Mouse (Mus musculus): Measurements from ENCODE around the gene Celf6. TPM values are rescaled to one million over a fixed set of nuclear protein-coding genes. Genes with fewer than 3 reads are reported as not detected.

Gene Celf6
- total RNA-seq, 2 experiments from 2014 or later = 36.2 to 36.4 TPM

DNA sequence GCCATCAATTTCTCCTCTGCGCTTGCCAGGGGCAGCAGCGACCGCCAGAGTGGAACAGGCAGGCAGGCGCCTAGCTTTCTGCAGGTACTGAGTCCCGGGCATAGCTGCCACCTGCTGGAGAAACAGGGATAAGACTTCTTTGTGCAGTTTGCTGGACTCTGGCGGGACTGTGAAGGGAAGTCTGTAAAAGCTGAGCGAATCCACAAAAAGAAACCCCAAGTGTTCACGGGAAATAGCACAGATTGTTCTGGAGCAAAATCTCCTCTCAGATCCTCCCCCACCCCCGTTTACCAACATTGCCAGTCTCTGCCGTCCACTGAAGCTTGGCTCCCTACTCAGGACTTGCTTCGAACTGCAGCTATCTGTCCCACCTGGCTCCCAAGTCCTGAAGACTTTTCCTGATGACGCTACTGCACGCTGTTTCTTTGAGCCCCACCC is 7.2 kb downstream of the Celf6 start:
- DNase-seq (ENCODE audit: low spot score in 2 of 2) = peak; percentile 78 to 86

- peak; percentile 35 to 53 for DNase-seq (ENCODE audit: low spot score in 2 of 2)
Measured at GRCm38 (mm10) chr9:59588252-59588651, 10.5 kb downstream of the Celf6 start.

DNA sequence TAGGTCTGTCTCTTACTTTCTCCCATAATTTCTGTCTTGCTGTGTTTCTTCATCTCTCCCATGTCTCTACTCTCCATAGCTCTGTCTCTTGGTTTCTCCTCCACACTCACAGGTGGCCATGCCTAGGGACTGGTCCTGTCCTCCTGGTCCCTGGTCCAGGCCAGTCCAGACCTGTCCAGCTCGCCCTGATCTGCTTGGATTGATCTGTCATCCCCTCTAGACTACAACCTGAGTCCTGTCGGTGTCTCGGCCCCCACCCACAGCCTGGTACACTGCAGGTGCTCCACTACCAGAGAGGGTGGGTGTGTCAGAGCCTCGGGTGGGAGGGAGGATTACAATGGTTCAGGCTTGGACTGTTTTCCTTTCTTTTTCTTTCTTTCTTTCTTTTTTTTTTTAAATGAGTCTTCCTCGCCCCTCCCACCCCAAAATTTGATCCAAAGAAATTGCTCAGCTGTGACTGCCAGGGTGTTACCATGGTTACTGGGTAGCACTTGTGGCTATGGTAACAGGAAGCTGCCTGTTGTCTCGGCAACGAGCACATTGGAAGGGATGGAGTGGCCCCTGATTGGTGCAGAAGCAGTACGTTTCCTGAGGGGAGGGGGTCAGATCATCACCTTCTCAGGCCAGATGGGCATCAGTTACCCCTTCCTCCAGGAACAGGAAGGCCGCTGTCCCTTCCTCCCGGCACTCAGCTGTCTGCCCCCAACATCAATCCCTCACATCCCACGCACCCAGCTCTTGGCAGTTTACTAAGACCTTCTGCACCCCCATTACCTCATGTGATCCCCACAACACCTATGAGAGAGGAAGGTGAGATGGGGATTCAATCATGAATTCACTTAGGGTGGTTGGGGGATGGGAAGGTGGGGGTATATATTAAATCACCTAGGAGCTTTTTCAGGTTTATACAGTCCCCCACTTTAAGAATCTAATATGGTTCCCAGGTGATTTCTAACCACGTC is 11.3 kb downstream of the Celf6 start:
- DNase-seq (ENCODE audit: low spot score in 2 of 2) = peak; percentile 56 to 66

DNA sequence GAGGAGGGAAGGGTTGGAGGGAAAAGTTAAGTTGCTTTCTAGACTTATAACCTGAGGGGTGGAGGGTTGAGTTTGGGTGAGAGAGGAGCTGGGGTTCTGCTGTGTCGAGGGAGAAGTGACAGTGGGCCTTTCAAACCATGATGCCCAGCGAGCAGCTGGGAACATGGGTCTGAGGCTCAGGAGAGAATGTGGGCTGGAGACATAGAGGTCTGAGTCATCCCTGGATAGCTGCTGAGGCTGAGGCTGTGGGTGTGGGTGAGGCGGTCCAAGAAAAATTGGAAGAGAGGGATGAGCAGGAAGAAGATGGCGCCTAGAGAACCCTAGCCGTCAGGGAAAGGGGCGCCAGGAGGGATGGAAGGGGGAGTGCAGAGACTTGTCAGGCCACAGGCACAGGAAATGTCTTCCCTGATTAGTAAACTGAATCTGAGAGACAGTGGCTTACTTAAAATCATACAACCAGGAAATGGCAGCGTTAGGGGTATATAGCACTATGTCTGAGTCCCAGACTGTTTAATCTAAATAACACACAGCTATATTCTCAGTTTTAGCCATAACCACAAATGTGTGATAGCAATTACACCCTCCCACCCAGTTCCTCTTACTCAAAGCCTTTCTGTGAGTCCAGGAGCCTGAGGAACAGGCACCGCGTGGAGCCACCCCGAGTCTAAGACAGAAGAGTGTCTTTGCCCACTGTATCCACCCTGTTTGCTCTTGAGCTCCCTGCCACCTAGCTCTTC is 12.2 kb downstream of the Celf6 start:
- DNase-seq (ENCODE audit: low spot score in 2 of 2) = no peak

DNA sequence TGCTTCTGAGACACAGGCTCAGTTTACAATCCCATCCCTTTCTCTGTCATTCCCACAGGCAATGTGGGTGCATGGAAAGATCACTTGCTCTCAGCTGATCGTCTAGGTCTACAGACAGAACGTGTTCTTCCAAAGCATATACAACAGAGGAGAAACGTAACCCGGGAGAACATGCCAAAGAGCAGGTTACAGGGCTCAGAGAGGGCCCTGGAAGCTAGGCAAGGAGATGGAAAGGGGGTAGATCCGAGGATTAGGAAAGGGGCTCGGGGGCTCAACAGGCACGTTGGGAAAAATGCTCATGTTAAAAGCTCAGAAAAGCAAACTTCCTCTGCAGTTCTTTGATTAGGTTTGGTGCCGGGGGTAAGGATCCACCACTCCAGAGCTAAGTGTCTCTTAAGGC is 23.9 kb downstream of the Celf6 start:
- DNase-seq (ENCODE audit: low spot score in 2 of 2) = no peak

DNA sequence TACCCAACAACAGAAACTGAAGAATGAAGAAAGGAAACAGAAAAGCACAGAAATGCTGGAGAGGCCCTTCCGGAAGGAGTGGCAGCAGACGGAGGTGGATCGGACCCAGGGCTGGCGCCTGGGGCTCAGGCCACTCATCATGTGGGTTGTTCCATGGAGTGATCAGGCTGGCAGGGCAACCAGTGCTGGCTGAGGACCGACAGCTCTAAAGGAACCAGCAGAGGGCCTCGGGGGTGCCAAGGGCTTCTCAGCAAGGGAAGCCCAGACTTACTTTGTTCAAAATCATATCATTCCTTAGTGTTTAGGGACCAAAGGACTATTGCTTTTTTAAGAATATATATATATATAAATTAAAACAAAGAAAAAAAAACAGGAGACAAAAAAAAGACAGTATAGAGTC is 28.2 kb downstream of the Celf6 start:
- no peak for DNase-seq (ENCODE audit: low spot score in 2 of 2)

GRCm38 (mm10) chr9:59610950-59611349 is 33.2 kb downstream of the Celf6 start:
- no peak for DNase-seq (ENCODE audit: low spot score in 2 of 2)

DNA sequence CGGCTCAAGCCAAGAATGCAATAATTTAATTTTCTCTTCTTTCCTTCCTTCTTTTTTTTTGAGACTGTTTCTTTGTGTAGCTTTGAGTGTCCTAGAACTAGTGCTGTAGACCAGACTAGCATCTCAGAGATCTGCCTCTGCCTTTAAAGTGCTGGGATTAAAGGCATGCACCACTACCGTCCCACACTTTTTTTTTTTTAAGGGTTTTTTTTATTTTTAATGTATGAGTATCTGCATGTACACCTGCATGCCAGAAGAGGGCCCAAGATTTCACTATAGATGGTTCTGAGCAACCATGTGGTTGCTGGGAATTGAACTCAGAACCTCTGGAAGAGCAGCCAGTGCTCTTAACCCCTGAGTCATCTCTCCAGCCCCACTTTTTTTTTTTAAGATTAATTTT is 38.1 kb downstream of the Celf6 start:
- DNase-seq (ENCODE audit: low spot score in 2 of 2) = no peak

DNA sequence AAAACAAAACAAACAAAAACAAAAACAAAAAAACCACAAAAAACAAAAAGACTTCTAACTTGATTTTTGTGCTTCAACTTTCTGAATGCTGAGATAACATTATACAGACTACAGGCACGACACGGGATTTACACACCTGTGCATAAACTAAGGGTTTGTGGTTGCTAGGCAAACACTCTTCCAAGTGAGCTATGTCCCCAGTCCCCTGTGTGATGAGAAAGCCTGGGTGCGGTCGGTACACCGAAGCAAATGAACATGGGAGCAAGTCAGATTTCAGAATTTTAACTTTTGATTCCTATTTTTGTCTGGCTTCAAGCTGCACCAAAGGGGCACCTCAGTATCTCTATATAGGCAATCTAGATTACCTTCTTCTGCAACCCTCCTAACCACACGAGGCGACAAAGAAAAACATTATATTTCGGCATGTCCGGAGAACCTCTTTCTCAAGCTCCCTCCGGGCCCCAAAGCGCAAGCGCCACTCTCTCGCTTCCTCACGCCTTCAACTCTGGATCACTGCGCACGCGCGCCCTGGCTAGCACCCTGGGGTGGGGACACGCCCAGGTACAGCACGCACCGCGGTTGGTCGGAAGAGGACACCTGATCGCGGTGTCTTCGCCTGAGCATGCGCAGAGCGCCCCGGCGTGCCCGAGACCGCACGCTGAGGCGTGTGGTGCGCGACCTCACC is 39.0 kb downstream of the Celf6 start, which contains the start of gene Parp6:
TSS of gene Parp6 (plus strand) at position 663 of the 685 bp plus-strand sequence.
- DNase-seq (ENCODE audit: low spot score in 2 of 2) = peak; percentile 99 to 100

- no peak for DNase-seq (ENCODE audit: low spot score in 2 of 2)
Measured at GRCm38 (mm10) chr9:59617307-59617973, 39.7 kb downstream of the Celf6 start.

DNA sequence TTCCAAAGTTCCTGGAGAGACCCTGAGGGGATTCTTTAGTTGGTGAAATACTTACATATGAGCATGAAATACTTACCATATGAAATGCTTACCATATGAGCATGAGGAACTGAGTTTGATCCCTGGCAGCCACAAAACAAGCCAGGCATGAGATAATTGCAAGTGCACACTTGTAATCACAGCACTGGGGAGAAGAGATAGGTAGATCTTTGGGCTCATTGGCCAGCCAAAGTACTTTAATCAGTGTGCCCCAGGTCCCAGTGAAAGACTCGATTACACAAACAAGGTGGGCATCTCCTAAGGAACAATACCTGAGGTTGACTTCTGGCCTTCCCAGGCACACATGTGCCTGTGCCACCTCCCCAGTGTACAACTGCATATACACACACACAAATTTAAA is 60.7 kb downstream of the Celf6 start:
- no peak for DNase-seq (ENCODE audit: low spot score in 2 of 2)

DNA sequence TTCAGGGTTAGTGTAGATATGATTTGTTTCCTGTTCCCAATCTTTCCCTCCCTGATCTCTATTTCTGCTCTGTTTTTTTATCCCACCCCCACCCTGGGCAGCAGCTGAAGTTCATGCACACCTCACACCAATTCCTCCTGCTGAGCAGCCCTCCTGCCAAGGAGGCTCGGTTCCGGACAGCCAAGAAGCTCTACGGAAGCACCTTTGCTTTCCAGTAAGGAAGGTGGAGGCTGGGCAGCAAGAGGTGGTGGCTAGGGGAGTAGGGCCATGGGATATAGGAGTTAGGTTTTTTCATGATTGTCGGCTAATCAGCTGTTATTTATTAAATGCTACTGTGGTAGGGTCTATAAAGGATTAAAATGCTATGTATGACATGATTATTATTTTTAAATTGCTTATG is 62.2 kb downstream of the Celf6 start:
- no peak for DNase-seq (ENCODE audit: low spot score in 2 of 2)

GRCm38 (mm10) chr9:59641320-59641719 is 63.6 kb downstream of the Celf6 start:
- DNase-seq (ENCODE audit: low spot score in 2 of 2) = no peak

- DNase-seq (ENCODE audit: low spot score in 2 of 2) = no peak
Measured at GRCm38 (mm10) chr9:59649911-59650310, 72.2 kb downstream of the Celf6 start.

DNA sequence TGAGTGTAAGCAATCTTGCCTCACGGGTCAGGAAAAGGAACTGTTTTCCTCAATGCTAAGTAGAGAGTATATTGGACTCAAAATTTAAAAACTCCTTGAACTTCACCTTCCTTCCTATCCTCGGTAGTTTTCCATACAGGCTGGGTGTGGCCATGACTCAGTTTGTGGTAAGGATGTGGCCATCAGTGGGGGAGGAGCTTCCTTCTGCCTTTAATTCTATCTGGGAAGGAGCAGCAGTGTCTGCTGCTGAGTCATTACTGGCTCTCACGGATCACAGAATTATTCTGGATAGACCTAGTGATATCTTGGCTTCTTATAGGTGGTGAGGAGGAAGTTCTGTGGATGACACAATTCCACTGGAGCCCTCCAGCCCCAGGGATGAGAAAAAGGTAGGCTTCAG is 75.7 kb downstream of the Celf6 start:
- DNase-seq (ENCODE audit: low spot score in 2 of 2) = no peak

DNA sequence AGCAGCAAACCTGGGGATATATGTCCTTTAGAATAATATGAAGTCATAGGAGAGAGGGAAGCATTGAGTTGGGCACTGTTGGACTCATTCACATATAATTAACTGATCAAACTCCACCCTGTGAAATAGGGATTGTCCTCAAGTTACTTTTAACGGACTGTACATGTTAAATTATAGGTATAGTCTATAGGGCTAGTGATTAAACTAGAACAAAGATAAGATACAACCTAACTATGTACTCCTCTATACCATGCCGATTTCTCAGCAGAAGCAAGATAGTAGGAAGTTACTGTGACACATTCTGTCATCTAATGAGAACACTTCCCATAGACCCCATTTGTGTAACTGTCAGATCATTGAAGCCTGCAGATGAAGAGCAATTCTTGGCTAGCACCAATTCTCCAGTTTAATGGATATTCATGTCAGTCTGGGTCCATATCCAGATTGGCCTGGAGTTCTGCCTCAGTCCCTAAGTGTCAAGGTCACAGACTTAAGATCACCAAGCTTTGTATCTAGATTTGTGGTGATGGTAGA is 76.8 kb downstream of the Celf6 start:
- DNase-seq (ENCODE audit: low spot score in 2 of 2) = no peak

DNA sequence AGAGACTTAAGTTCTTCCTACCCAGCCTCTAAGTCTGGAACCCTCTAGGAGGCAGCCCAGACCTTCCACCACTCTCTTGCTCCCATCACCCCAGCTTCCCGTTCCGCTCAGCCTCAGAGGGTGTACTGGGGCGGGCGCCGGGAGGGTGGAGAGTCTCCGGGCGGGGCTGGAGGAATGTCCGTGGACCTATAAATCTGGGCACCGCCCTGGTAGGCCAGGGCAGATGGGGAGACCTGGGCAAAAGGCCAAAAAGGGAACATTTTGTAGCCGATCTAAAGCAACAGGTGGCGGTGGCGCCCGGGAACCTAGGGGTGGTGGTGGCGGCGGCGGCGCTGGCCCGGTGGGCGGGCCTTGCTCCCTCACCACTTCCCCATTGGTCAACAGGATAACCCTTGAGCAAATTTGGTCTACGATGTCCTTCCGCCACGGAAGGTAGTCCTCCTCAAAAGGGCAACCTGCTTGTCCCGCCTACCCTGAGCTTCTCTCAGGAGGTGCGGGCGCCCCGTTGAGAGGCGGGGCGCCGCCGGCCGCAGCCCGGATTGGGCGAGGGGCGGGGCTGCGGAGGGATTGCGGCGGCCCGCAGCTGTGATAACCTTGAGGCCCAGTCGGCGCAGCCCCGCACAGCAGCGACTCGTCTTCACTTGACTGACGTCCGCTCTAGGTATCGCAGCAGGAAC is 78.4 kb downstream of the Celf6 start, which contains the start of gene Pkm:
TSS of gene Pkm (plus strand) at position 411 of the 677 bp plus-strand sequence.
- peak; percentile 95 for DNase-seq (ENCODE audit: low spot score in 2 of 2)
